Mouse (Mus musculus) layer of hippocampus, adult 11-12 months (tissue): ENCODE measurements around the gene Mylk4.

Experiments used
- DNase-seq: peaks from one replicate; pipeline ENCODE4 v3.0.0; 2022; ENCODE audit warnings: low spot score

The Mylk4 gene

GRCm38 (mm10) chr13:32707894-32708293 lies 75.9 kb downstream of the Mylk4 start:
- no peak for DNase-seq

- no peak for DNase-seq
Measured at GRCm38 (mm10) chr13:32706651-32707288, 77.0 kb downstream of the Mylk4 start.

- no peak for DNase-seq
Measured at GRCm38 (mm10) chr13:32705315-32705714, 78.4 kb downstream of the Mylk4 start.

- DNase-seq: no peak
Measured at GRCm38 (mm10) chr13:32704911-32705310, 78.8 kb downstream of the Mylk4 start.

- DNase-seq: no peak
Measured at GRCm38 (mm10) chr13:32701564-32701963, 82.2 kb downstream of the Mylk4 start.

GRCm38 (mm10) chr13:32699376-32699775 lies 84.4 kb downstream of the Mylk4 start:
- DNase-seq: no peak

- no peak for DNase-seq
Measured at GRCm38 (mm10) chr13:32698956-32699355, 84.8 kb downstream of the Mylk4 start.

- no peak for DNase-seq
Measured at GRCm38 (mm10) chr13:32693886-32694455, 89.8 kb downstream of the Mylk4 start.

GRCm38 (mm10) chr13:32692563-32692962 lies 91.2 kb downstream of the Mylk4 start:
- DNase-seq: no peak

GRCm38 (mm10) chr13:32690279-32690678 lies 93.5 kb downstream of the Mylk4 start:
- no peak for DNase-seq

GRCm38 (mm10) chr13:32680868-32681515 lies 102.8 kb downstream of the Mylk4 start:
- peak; percentile 73 for DNase-seq

GRCm38 (mm10) chr13:32680121-32680551 lies 103.6 kb downstream of the Mylk4 start:
- no peak for DNase-seq

- DNase-seq: no peak
Measured at GRCm38 (mm10) chr13:32678998-32679397, 104.8 kb downstream of the Mylk4 start.

- DNase-seq: no peak
Measured at GRCm38 (mm10) chr13:32670782-32671181, 113.0 kb downstream of the Mylk4 start.

GRCm38 (mm10) chr13:32668296-32668695 lies 115.5 kb downstream of the Mylk4 start:
- no peak for DNase-seq

GRCm38 (mm10) chr13:32667386-32667785 lies 116.4 kb downstream of the Mylk4 start:
- no peak for DNase-seq

- DNase-seq: no peak
Measured at GRCm38 (mm10) chr13:32662041-32662440, 121.7 kb downstream of the Mylk4 start.

- DNase-seq: no peak
Measured at GRCm38 (mm10) chr13:32660294-32660693, 123.5 kb downstream of the Mylk4 start.

GRCm38 (mm10) chr13:32659271-32659670 lies 124.5 kb downstream of the Mylk4 start:
- DNase-seq: no peak

GRCm38 (mm10) chr13:32657583-32657982 lies 126.2 kb downstream of the Mylk4 start:
- DNase-seq: no peak
